Mouse (Mus musculus) myocyte (in vitro differentiated cells): ENCODE measurements around the gene Tmem189. TPM values are rescaled to one million over a fixed set of nuclear protein-coding genes. Genes with fewer than 3 reads are reported as not detected.

Experiments used
- H3K27me3 ChIP-seq: one replicate; pipeline ENCODE4 v1.6.1; 2011; ENCODE audit not compliant: control insufficient read depth, insufficient read depth, insufficient read length
- H3K36me3 ChIP-seq: one replicate; pipeline ENCODE4 v1.6.1; 2011; ENCODE audit not compliant: control insufficient read depth, insufficient read depth
- H3K4me2 ChIP-seq: one replicate; pipeline ENCODE4 v1.6.1; 2011; ENCODE audit warnings: low read depth, control low read depth
- H3K4me3 ChIP-seq: one replicate; pipeline ENCODE4 v1.5.1; 2011; ENCODE audit warnings: mild to moderate bottlenecking, control low read depth, moderate library complexity
- H3K79me2 ChIP-seq: one replicate; pipeline ENCODE4 v1.6.1; 2011; ENCODE audit not compliant: control insufficient read depth, insufficient read depth
- H3ac ChIP-seq: one replicate; pipeline ENCODE4 v1.6.1; 2011; ENCODE audit not compliant: control insufficient read depth, insufficient read length
- CEBPB ChIP-seq: IDR thresholded peaks from 2 replicates; pipeline ENCODE4 v1.6.1; 2011; ENCODE audit warnings: mild to moderate bottlenecking, moderate library complexity; ENCODE audit not compliant: poor library complexity, insufficient read depth, severe bottlenecking
- E2F4 ChIP-seq: IDR thresholded peaks from one replicate; pipeline ENCODE4 v1.6.1; 2011; ENCODE audit warnings: mild to moderate bottlenecking, control low read depth, moderate library complexity; ENCODE audit not compliant: insufficient read depth
- MAX ChIP-seq: IDR thresholded peaks from one replicate; pipeline ENCODE4 v1.6.1; 2011; ENCODE audit warnings: low read depth, mild to moderate bottlenecking, control low read depth
- MYOD1 ChIP-seq, 3 experiments: IDR thresholded peaks; one replicate each; pipeline ENCODE4 v1.6.1; 2011; ENCODE audit warnings: control low read depth in 2 of 3, low read depth in 2 of 3, mild to moderate bottlenecking in 2 of 3, moderate library complexity in 1 of 3; ENCODE audit not compliant: insufficient read length in 2 of 3, control insufficient read depth in 1 of 3
- MYOG ChIP-seq, 3 experiments: IDR thresholded peaks; one replicate each; pipeline ENCODE4 v1.6.1; 2011; ENCODE audit warnings: control low read depth in 2 of 3, low read depth in 2 of 3, mild to moderate bottlenecking in 2 of 3; ENCODE audit not compliant: insufficient read length in 2 of 3, control insufficient read depth in 1 of 3, insufficient read depth in 1 of 3
- POLR2A ChIP-seq: IDR thresholded peaks from one replicate; pipeline ENCODE4 v1.6.1; 2011; ENCODE audit warnings: low read depth, mild to moderate bottlenecking, control low read depth, moderate library complexity; ENCODE audit not compliant: insufficient read length
- POLR2AphosphoS2 ChIP-seq: IDR thresholded peaks from one replicate; pipeline ENCODE4 v1.6.1; 2011; ENCODE audit warnings: low read depth, control low read depth; ENCODE audit not compliant: insufficient read length
- REST ChIP-seq: IDR thresholded peaks from one replicate; pipeline ENCODE4 v1.6.1; 2011; ENCODE audit warnings: mild to moderate bottlenecking, control low read depth, moderate library complexity; ENCODE audit not compliant: insufficient read depth, insufficient read length
- SRF ChIP-seq: IDR thresholded peaks from one replicate; pipeline ENCODE4 v1.6.1; 2011; ENCODE audit warnings: low read depth; ENCODE audit not compliant: control insufficient read depth, insufficient read length
- TCF12 ChIP-seq: IDR thresholded peaks from one replicate; pipeline ENCODE4 v1.6.1; 2011; ENCODE audit warnings: mild to moderate bottlenecking, control low read depth; ENCODE audit not compliant: poor library complexity, insufficient read depth, severe bottlenecking
- TCF3 ChIP-seq: IDR thresholded peaks from one replicate; pipeline ENCODE4 v1.6.1; 2011; ENCODE audit warnings: low read depth, control low read depth; ENCODE audit not compliant: insufficient read length
- USF1 ChIP-seq: IDR thresholded peaks from one replicate; pipeline ENCODE4 v1.6.1; 2011; ENCODE audit warnings: low read depth, mild to moderate bottlenecking, control low read depth, moderate library complexity
- polyA plus RNA-seq: library from polyadenylated mRNA; unstranded; fragments of >200 nt; fragmentation: generic; extraction: Trizol; gene quantifications from one replicate; pipeline ENCODE4 v1.2.1, GENCODE M21; 2012; ENCODE audit warnings: missing spikeins

Tmem189 gene
- polyA plus RNA-seq, 1 experiment, result 91.9 TPM

DNA sequence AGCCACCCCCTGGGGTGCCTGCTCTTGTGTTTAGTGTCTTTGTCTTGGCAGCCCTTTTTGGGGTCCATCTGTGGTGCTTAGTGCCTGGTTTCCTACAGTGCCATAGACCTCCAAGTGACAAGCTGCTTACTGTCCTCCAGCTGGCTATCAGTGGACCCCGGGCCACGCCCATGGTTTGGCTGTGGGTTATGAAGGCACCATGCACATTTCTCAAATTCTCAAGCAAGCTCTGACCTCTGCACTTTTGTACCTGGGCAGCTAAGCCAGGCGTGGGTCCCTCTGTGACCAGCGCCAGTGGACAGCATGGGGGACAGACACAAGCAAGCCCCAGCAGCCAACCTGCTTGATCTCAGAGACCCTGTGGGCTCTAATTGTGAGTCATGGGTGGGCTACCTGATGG is 14.8 kb upstream of the Tmem189 start:
- TF ChIP-seq E2F4 (no peak), MYOD1 (IDR thresholded peaks at IDR 0.05; ENCODE audit: control insufficient read depth in 1 of 3, insufficient read length in 2 of 3, low read depth in 2 of 3) (no peak), CEBPB (no peak), TCF3 (no peak)
- Histone ChIP-seq H3K36me3 (no peaks in the 10 kb centered on the region), H3K4me2 (no peak overlapping the region), H3ac (no peak overlapping the region), H3K79me2 (no peaks in the 10 kb centered on the region), H3K27me3 (no peaks in the 10 kb centered on the region), H3K4me3 (no peak overlapping the region)

DNA sequence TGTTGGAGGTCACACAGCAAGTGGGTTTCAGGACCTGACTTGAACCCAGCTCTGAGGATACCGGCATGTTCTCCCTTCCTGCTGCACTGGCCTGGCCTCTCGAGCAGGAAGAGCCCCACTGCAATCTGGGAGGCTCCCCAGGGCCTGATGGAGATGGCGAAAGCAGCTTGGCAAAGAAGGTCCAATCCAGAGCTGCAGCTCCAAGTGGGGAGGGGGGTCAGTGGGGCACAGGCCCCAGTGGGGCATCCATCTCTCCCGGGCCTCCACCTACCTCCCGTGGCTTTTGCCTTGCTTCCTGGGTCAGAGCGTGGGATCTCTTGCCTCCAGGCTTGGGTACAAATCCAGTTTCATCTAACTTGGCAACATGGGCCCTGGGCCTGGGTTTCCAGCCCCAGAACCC is 12.5 kb upstream of the Tmem189 start:
- Histone ChIP-seq H3K27me3 (no peaks in the 10 kb centered on the region), H3K36me3 (no peaks in the 10 kb centered on the region), H3ac (no peak overlapping the region), H3K4me3 (no peak overlapping the region), H3K79me2 (no peaks in the 10 kb centered on the region), H3K4me2 (no peak overlapping the region)
- TF ChIP-seq POLR2A (no peak), REST (no peak), CEBPB (no peak), USF1 (no peak), E2F4 (no peak), POLR2AphosphoS2 (no peak), MAX (no peak), MYOG (IDR thresholded peaks at IDR 0.05; ENCODE audit: control insufficient read depth in 1 of 3, insufficient read depth in 1 of 3, insufficient read length in 2 of 3, low read depth in 2 of 3) (no peak)

DNA sequence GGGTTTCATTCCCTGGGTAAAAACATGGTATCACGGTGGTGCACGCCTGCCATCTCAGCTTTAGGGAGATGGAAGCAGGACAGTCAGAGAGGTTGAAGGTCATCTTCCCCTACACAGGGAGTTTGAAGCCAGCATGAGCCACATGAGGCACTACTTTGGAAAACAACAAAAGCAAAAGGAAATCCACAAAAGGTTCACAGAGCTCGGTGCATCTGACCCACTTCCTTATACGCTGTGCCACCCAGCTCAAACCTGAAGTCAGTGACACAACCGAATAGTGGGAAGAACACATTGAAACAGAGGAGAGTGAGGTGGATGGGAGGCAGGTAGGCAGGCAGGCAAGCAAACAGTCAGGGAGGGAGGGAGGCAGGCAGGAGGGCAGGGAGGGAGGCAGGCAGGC is 11.8 kb upstream of the Tmem189 start:
- Histone ChIP-seq H3ac (no peak overlapping the region), H3K79me2 (no peaks in the 10 kb centered on the region), H3K4me3 (no peak overlapping the region), H3K27me3 (no peaks in the 10 kb centered on the region), H3K4me2 (no peak overlapping the region), H3K36me3 (no peaks in the 10 kb centered on the region)
- TF ChIP-seq TCF12 (no peak), USF1 (no peak), MAX (no peak), SRF (no peak), POLR2A (no peak), MYOD1 (IDR thresholded peaks at IDR 0.05; ENCODE audit: control insufficient read depth in 1 of 3, insufficient read length in 2 of 3, low read depth in 2 of 3) (no peak), CEBPB (no peak), TCF3 (no peak), POLR2AphosphoS2 (no peak), E2F4 (no peak), MYOG (IDR thresholded peaks at IDR 0.05; ENCODE audit: control insufficient read depth in 1 of 3, insufficient read depth in 1 of 3, insufficient read length in 2 of 3, low read depth in 2 of 3) (no peak), REST (no peak)

DNA sequence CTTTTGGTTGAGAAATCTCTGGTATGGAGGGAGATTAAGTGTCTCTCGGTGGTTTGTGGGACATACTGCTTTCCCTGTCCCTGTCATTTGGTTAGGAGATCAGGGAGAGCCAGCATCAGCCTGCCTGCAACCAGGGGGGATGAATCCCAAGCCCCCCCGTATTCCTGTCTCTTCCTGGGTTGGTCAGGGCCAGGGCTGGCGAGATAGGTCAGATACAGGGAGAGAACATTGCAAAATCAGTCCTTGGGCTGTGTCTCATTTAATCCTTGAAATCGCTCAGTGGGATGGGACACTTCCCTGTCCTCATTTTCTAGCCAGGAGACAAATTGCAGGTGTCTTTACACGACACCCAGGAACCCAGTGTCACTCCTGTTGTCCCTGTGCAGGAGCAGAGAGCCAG is 10.4 kb upstream of the Tmem189 start:
- Histone ChIP-seq H3K79me2 (no peaks in the 10 kb centered on the region), H3ac (no peak overlapping the region), H3K4me3 (no peak overlapping the region), H3K27me3 (no peaks in the 10 kb centered on the region), H3K4me2 (no peak overlapping the region), H3K36me3 (no peaks in the 10 kb centered on the region)
- TF ChIP-seq TCF12 (no peak), E2F4 (no peak), MYOD1 (IDR thresholded peaks at IDR 0.05; ENCODE audit: control insufficient read depth in 1 of 3, insufficient read length in 2 of 3, low read depth in 2 of 3) (no peak), POLR2AphosphoS2 (no peak), MAX (no peak), USF1 (no peak), POLR2A (no peak), CEBPB (no peak), REST (no peak), SRF (no peak), MYOG (IDR thresholded peaks at IDR 0.05; ENCODE audit: control insufficient read depth in 1 of 3, insufficient read depth in 1 of 3, insufficient read length in 2 of 3, low read depth in 2 of 3) (no peak), TCF3 (no peak)

DNA sequence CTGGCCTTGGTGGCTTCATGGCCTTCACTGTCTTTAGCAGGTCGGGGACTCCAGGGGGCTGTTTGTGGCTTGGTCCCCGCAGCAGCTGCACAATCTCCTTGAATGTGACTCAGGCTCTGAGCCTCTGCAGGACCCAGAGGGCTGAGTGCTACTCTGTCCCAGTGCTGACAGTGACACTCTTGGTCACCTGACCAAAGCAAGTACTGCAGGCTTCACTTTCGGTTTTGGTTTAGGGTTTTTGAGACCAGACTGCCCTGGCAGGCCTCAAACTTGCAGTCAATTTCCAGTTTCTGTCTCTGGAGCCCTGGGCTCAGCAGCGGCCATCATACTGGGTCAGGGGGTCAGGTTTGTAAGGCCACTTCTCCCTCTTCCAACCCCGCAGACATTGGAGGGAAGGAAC is 8.3 kb upstream of the Tmem189 start:
- no peak overlapping the region for H3ac ChIP-seq
- no peak for TF ChIP-seq TCF3
- no peak for TF ChIP-seq E2F4
- peak in 2 of 3 experiments; percentile 46 to 79 for TF ChIP-seq MYOG (IDR thresholded peaks at IDR 0.05; ENCODE audit: control insufficient read depth in 1 of 3, insufficient read depth in 1 of 3, insufficient read length in 2 of 3, low read depth in 2 of 3)
- TF ChIP-seq REST, result no peak
- no peak for TF ChIP-seq TCF12
- peak; percentile 15 for TF ChIP-seq POLR2A
- no peak for TF ChIP-seq MAX
- peak in 2 of 3 experiments; percentile 30 to 72 for TF ChIP-seq MYOD1 (IDR thresholded peaks at IDR 0.05; ENCODE audit: control insufficient read depth in 1 of 3, insufficient read length in 2 of 3, low read depth in 2 of 3)
- TF ChIP-seq SRF, result no peak
- TF ChIP-seq USF1, result peak; percentile 93
- TF ChIP-seq CEBPB, result no peak
- peak; percentile 36 for TF ChIP-seq POLR2AphosphoS2
- H3K4me3 ChIP-seq, result no peak overlapping the region
- peak overlapping the region; percentile 81 for H3K4me2 ChIP-seq
- H3K36me3 ChIP-seq, result no peaks in the 10 kb centered on the region
- no peaks in the 10 kb centered on the region for H3K79me2 ChIP-seq
- no peaks in the 10 kb centered on the region for H3K27me3 ChIP-seq
